Mouse (Mus musculus): ENCODE results near the gene Baiap2. TPM values are rescaled to one million over a fixed set of nuclear protein-coding genes. Genes with fewer than 3 reads are reported as not detected.

Gene Baiap2
- polyA plus RNA-seq, 1 experiment from 2014 or later: 21.3 TPM

DNA sequence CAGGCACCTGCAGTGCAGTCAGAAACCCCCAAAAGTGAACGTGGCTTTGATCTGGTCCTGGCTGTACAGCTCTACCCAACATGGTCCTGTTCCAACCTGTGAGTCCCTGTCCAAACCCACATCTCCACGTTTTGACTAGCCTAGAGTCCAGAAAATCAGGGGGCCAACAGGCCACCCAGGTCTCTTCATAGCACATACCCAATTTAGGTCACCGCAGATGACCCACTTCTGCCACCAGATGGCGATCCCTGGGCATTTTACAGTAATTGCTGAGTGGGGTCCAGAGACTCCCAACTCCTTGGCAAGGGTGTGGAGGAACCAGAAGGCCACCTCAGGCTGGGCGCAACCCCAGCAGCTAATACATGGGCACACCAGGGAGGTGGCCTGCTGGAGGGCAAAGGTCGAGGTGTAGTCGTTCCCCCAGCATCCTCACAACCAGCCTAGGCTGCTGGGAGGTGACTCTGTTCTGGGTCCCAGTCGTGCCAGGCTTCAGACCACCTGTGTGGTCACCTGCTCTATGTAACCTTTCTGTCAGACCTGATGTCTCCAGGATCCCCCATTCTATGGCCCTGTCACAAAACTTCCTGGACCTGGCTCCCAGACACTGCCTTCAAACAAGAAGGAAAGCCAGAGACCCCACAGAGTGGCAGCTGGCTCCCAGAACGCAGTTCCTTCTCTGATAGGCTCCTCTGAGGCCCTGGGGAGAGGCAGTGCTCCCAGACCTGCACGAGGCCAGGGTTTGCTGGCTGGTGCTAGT is 87.8 kb downstream of the Baiap2 start:
- Histone ChIP-seq H3K27me3 (ENCODE audit: insufficient read depth, low read length) (no peaks in the 10 kb centered on the region), H3K36me3 (replicated peaks; ENCODE audit: insufficient read depth, low read length) (no peaks in the 10 kb centered on the region), H3K4me2 (ENCODE audit: low read depth, low read length) (no peak overlapping the region), H3K4me1 (ENCODE audit: insufficient read depth) (peaks cover 6% of the 10 kb centered on the region), H3K9ac (replicated peaks) (no peak overlapping the region), H3K9me3 (ENCODE audit: low read length) (no peaks in the 10 kb centered on the region), H3K4me3 (ENCODE audit: low read depth, low read length) (no peak overlapping the region), H3K27ac (ENCODE audit: low read depth) (no peak overlapping the region)
- ATAC-seq (peak; percentile 28; the same call in 1 of the 2 replicates), DNase-seq (peak; percentile 54)
- no peak for TF ChIP-seq EP300 (IDR thresholded peaks at IDR 0.05; ENCODE audit: low read depth)
- peak; percentile 79 for TF ChIP-seq CTCF (IDR thresholded peaks at IDR 0.05; ENCODE audit: low read depth)
- whole genome bisulfite sequencing (ENCODE audit: insufficient replicate concordance): 40% methylated on average over 10 of the region's 10 CpGs

DNA sequence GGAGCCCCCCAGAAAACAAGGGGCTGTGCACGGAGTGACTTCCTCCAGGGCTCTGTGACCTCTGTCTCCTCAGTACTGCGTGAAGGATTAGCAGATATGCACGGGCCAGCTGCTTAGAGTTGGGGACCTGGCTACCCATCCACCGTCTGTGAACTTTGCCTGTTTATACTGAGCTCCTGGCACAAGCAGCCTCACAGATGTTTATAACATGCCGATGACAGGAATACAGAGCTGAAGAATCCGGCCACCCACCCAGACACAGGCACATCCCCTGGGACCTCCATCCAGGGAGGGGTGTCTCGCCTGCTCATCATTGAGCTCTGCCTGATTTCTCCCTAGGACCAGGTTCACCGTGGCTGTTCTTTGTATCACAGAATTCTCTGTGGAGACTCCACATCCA is 89.5 kb downstream of the Baiap2 start:
- Histone ChIP-seq H3K4me3 (ENCODE audit: low read depth, low read length) (no peak overlapping the region), H3K27ac (ENCODE audit: low read depth) (no peak overlapping the region), H3K4me1 (ENCODE audit: insufficient read depth) (peaks cover 6% of the 10 kb centered on the region), H3K9ac (replicated peaks) (no peak overlapping the region), H3K9me3 (ENCODE audit: low read length) (no peaks in the 10 kb centered on the region), H3K4me2 (ENCODE audit: low read depth, low read length) (no peak overlapping the region), H3K36me3 (replicated peaks; ENCODE audit: insufficient read depth, low read length) (no peaks in the 10 kb centered on the region), H3K27me3 (ENCODE audit: insufficient read depth, low read length) (no peaks in the 10 kb centered on the region)
- TF ChIP-seq CTCF (IDR thresholded peaks at IDR 0.05; ENCODE audit: low read depth): no peak
- no peak for TF ChIP-seq EP300 (IDR thresholded peaks at IDR 0.05; ENCODE audit: low read depth)
- ATAC-seq (no peak), DNase-seq (no peak)
- WGBS (ENCODE audit: insufficient replicate concordance): 66% methylated on average over 8 of the region's 8 CpGs

DNA sequence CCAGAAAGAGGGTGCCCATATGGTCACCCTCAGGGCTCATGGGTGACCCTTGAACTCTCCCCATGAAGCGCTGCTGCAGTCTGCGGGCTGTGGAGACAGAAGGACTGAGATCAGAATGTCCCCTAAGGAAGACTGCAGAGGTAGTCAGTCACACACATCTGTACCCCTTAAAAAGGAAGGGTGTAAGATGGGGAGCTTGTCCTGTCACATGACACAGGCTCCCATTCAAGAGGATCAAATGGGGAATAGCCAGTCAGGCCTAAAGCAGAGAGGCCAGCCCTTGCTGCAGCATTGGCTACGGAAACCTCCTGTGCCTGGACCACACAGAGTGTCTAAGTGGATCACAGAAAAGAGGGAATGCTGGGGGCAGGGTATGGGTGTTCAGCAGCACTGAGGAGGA is 90.9 kb downstream of the Baiap2 start:
- Histone ChIP-seq H3K9ac (replicated peaks) (no peak overlapping the region), H3K27ac (ENCODE audit: low read depth) (no peak overlapping the region), H3K4me2 (ENCODE audit: low read depth, low read length) (no peak overlapping the region), H3K4me1 (ENCODE audit: insufficient read depth) (peaks cover 6% of the 10 kb centered on the region), H3K9me3 (ENCODE audit: low read length) (no peaks in the 10 kb centered on the region), H3K4me3 (ENCODE audit: low read depth, low read length) (no peak overlapping the region), H3K36me3 (replicated peaks; ENCODE audit: insufficient read depth, low read length) (no peaks in the 10 kb centered on the region), H3K27me3 (ENCODE audit: insufficient read depth, low read length) (no peaks in the 10 kb centered on the region)
- 80% methylated on average over 3 of the region's 3 CpGs for WGBS (ENCODE audit: insufficient replicate concordance)
- ATAC-seq: no peak
- TF ChIP-seq CTCF (IDR thresholded peaks at IDR 0.05; ENCODE audit: low read depth) (no peak), EP300 (IDR thresholded peaks at IDR 0.05; ENCODE audit: low read depth) (no peak)
- no peak for DNase-seq

DNA sequence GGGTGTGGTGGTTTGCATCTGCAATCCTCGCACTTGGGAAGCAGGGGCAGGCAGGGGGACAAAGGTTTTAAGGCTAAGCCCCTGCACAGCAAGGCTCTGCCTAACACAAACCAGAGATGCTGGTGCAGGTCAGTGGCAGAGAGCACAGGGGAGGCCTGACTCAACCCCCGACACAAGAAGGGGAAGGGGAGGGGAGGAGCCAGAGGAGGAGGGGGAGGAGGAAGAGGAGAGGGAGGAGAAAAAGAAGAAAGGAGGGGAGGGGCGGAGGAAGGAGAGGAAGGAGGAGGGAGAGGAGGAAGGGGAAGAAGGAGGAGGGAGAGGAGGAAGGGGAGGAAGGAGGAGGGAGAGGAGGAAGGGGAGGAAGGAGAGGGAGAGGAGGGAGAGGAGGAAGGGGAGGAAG is 91.7 kb downstream of the Baiap2 start:
- TF ChIP-seq EP300 (IDR thresholded peaks at IDR 0.05; ENCODE audit: low read depth) (no peak), CTCF (IDR thresholded peaks at IDR 0.05; ENCODE audit: low read depth) (no peak)
- DNase-seq: no peak
- H3K27me3 ChIP-seq (ENCODE audit: insufficient read depth, low read length): no peaks in the 10 kb centered on the region
- H3K36me3 ChIP-seq (replicated peaks; ENCODE audit: insufficient read depth, low read length): no peaks in the 10 kb centered on the region
- H3K4me3 ChIP-seq (ENCODE audit: low read depth, low read length): no peak overlapping the region
- H3K4me2 ChIP-seq (ENCODE audit: low read depth, low read length): no peak overlapping the region
- no peak for ATAC-seq
- WGBS (ENCODE audit: insufficient replicate concordance): 38% methylated on average over 3 of the region's 3 CpGs
- H3K4me1 ChIP-seq (ENCODE audit: insufficient read depth): peaks cover 6% of the 10 kb centered on the region
- H3K9ac ChIP-seq (replicated peaks): no peak overlapping the region
- no peak overlapping the region for H3K27ac ChIP-seq (ENCODE audit: low read depth)
- H3K9me3 ChIP-seq (ENCODE audit: low read length): no peaks in the 10 kb centered on the region

DNA sequence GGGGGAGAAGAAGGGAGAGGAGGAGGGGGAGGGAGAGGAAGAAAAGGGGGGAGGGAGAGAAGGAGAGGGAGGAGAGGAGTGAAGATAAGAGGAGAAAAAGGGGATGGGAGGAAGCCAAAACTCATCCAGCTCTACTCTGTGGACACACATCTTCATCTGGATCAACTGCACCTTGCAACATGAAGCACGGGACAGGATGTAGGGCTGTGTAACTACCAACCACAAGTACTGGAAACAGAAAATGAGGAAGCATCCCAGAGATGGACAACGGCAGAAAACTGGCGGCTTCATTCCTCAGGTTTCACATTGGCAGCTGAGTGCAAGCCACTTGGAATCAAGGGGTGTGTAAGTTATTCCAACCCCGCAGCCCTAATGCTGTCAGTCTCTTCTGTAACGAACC is 92.2 kb downstream of the Baiap2 start:
- TF ChIP-seq EP300 (IDR thresholded peaks at IDR 0.05; ENCODE audit: low read depth): no peak
- TF ChIP-seq CTCF (IDR thresholded peaks at IDR 0.05; ENCODE audit: low read depth): no peak
- DNase-seq (peak; percentile 51), ATAC-seq (peak; percentile 59; the same call in 1 of the 2 replicates)
- Histone ChIP-seq H3K27me3 (ENCODE audit: insufficient read depth, low read length) (no peaks in the 10 kb centered on the region), H3K9me3 (ENCODE audit: low read length) (no peaks in the 10 kb centered on the region), H3K4me1 (ENCODE audit: insufficient read depth) (peaks cover 2% of the 10 kb centered on the region), H3K27ac (ENCODE audit: low read depth) (peak overlapping the region; percentile 74), H3K9ac (replicated peaks) (no peak overlapping the region), H3K4me2 (ENCODE audit: low read depth, low read length) (peak overlapping the region; percentile 38; the same call in 1 of the 2 replicates), H3K36me3 (replicated peaks; ENCODE audit: insufficient read depth, low read length) (no peaks in the 10 kb centered on the region), H3K4me3 (ENCODE audit: low read depth, low read length) (no peak overlapping the region)
- WGBS (ENCODE audit: insufficient replicate concordance): 44% methylated on average over 5 of the region's 5 CpGs

DNA sequence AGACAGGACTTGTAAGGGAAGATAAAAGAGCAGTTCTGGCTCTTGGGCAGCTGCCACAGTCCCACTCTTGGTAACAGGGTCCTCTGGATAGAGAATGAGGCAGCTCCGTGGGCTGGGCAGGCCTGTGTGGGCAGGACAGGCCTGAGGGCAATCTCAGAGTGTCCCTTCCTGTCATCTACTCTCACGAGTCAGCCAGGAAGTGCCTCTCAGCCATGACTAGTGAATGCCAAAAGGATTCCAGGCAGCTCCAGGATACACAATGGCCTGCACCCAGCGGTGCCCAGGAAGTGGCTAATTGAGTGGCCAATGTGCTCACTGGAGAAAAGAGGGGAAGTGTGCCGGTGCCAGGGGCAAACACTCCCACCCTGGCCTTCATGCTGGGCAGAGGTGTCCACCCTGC is 97.0 kb downstream of the Baiap2 start:
- Histone ChIP-seq H3K4me3 (ENCODE audit: low read depth, low read length) (no peak overlapping the region), H3K27me3 (ENCODE audit: insufficient read depth, low read length) (no peaks in the 10 kb centered on the region), H3K27ac (ENCODE audit: low read depth) (peak overlapping the region; percentile 80), H3K9ac (replicated peaks) (no peak overlapping the region; the same call in 1 of the 2 replicates), H3K4me2 (ENCODE audit: low read depth, low read length) (peak overlapping the region; percentile 63; the same call in 1 of the 2 replicates), H3K4me1 (ENCODE audit: insufficient read depth) (peaks cover 10% of the 10 kb centered on the region), H3K9me3 (ENCODE audit: low read length) (no peaks in the 10 kb centered on the region), H3K36me3 (replicated peaks; ENCODE audit: insufficient read depth, low read length) (no peaks in the 10 kb centered on the region)
- ATAC-seq (no peak), DNase-seq (no peak)
- TF ChIP-seq CTCF (IDR thresholded peaks at IDR 0.05; ENCODE audit: low read depth) (no peak), EP300 (IDR thresholded peaks at IDR 0.05; ENCODE audit: low read depth) (no peak)
- whole genome bisulfite sequencing (ENCODE audit: insufficient replicate concordance): 30% methylated on average over 4 of the region's 4 CpGs

Measured in liver, postnatal 0 days (tissue).